Comparison of ENCODE assay signal across 23 mouse cellular contexts in the genomic region with DNA sequence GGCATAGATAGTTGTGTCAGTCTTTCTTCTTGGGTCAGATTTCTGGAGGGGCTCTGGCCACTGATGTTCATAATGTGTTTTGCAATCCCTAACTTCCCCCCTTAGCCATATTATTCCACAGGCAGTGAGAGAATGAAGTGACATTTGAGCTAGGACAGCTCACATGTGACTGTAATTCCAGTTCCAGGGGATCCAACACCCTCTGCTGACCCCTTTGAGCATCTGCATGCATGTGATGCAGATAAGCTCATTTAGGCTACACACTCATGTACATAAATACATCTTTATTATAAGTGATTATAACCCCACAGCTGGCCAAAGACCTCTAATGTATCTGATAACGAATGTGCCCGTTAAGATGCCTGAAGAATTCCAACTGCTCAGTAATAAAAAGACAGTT.
"Had no signal": no experiment of that assay in that cellular context is flagged by ENCODE, and none has a peak within 500 bp of the region (broad histone marks: within the 10 kb centered on the region; RNA-seq: fewer than 3 reads in every experiment).

No protein-coding gene starts in this region.

- ATAC-seq: forebrain, embryonic 16.5 days; inflammation-experienced regulatory T-cells, adult 6 months; intestine, embryonic 16.5 days had no signal

- H3K36me3 ChIP-seq: heart, embryonic 10.5 days; heart, embryonic 12.5 days; hindbrain, embryonic 10.5 days; hindbrain, embryonic 13.5 days; hindbrain, embryonic 15.5 days; limb, embryonic 10.5 days had no signal

- DNase-seq: gastrocnemius, adult 2 months; gastrocnemius, postnatal 10 days; gastrocnemius, postnatal 25 days; heart, adult 18-20 months; heart, postnatal 10 days; heart, postnatal 4 days; kidney, adult 18-20 months; kidney, adult 8-10 months; kidney, postnatal 10 days; kidney, postnatal 25 days; kidney, postnatal 4 days; liver had no signal

- H3K4me2 ChIP-seq: heart, embryonic 12.5 days; hindbrain, embryonic 13.5 days; hindbrain, embryonic 15.5 days; limb, embryonic 12.5 days had no signal

- H3K9me3 ChIP-seq: heart, embryonic 10.5 days; hindbrain, embryonic 10.5 days; hindbrain, embryonic 13.5 days; hindbrain, embryonic 15.5 days; limb, embryonic 10.5 days; limb, embryonic 12.5 days had no signal

- H3K4me3 ChIP-seq: gastrocnemius, adult 2 months; heart, embryonic 10.5 days; heart, embryonic 12.5 days; hindbrain, embryonic 10.5 days; hindbrain, embryonic 13.5 days; hindbrain, embryonic 15.5 days; left cerebral cortex, adult 2 months; limb, embryonic 10.5 days; limb, embryonic 12.5 days had no signal

- H3K9ac ChIP-seq: heart, embryonic 12.5 days; hindbrain, embryonic 13.5 days; hindbrain, embryonic 15.5 days; limb, embryonic 12.5 days had no signal

- H3K27ac ChIP-seq: gastrocnemius, adult 2 months; heart, embryonic 10.5 days; hindbrain, embryonic 10.5 days; hindbrain, embryonic 13.5 days; hindbrain, embryonic 15.5 days; left cerebral cortex, adult 2 months; limb, embryonic 10.5 days had no signal

- H3K27me3 ChIP-seq: heart, embryonic 12.5 days; hindbrain, embryonic 13.5 days; hindbrain, embryonic 15.5 days; limb, embryonic 12.5 days had no signal
